Mouse (Mus musculus): ENCODE measurements around the gene Scube1. TPM values are rescaled to one million over a fixed set of nuclear protein-coding genes. Genes with fewer than 3 reads are reported as not detected.

The Scube1 gene
- total RNA-seq, 2 experiments from 2014 or later: 4.3 to 5.6 TPM

DNA sequence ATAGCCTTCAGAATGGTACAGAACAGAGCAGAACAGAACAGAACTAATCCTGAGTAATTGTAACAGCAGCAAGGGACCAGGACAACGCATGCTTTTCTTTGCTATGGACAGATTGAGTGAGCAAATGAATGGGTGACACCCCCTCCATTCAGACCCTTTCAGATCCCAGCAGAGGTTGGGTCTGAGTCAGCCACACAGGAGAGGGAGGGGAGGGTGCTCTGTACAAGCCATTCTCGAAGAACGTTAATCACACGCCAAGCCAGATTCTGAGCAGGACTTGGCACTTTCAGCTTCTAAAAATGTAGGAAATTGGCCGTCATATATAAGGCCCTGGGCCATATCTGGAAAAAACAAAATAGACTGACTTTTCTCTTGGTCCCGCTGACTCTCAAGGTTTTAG is 57.3 kb downstream of the Scube1 start:
- DNase-seq: peak; percentile 30 to 39
- intact Hi-C loops (cut with DNase I): no loop called here

DNA sequence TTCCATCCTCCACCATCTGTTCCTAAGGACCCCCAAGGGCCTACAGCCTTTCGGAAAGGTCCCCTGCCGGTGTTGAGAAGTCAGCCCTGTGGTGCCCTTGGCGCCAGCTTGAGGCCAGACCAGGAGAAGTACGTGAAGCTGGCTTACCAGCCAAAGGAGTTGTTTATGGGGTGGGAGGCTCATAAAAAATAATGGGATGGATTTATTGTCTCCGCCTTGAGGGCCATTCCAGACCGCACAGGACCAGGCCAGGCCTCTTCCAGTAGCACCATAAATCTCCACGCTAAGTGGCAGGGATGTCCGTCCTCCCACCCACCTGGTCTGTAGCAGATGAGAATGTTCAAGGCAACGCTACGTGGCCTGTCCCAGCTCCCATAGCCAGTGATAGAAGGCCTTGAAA is 58.4 kb downstream of the Scube1 start:
- intact Hi-C loops (cut with DNase I): no loop called here
- DNase-seq: no peak

DNA sequence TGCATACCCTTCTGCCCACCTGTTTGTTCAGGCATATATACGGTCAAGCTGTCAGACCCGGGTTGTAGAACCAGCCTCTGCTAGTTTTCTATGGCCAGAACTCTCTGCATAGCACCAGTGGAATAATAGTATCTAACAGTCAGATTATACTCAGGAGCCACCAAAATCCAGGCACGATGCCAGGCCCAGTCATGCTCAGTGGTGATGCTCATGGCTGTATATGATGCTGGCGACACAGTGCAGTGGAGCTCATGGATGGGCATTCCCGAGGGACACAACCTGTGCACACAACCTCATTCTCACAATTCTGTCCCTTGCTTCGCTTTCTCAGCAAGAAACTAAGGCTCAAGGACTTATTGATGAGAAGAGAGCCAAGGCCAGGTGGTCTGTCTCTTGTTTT is 58.8 kb downstream of the Scube1 start:
- peak in 1 of 2 experiments; percentile 31 for DNase-seq
- intact Hi-C loops (cut with DNase I): no loop called here

DNA sequence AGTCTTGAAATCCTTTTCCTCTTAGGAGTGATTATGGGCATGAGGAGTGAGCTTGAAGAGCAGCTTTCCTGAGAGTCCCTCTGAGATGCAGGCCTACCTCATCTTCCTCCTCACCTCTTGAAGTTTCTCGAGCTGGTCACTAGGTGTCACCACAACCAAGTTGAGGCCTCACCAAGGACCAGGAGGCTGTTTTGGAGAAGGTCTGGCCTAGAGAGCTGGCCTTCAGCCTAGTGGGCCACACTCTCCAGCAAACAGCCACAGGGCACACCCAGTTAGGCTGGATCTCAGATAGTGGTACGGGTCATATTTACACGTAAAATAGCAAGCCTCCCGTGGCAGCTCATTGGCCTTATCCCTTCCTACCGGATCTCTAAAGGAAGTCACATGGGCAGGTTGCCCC is 60.1 kb downstream of the Scube1 start:
- peak; percentile 85 to 86 for DNase-seq
- intact Hi-C loops (cut with DNase I): loop anchor here (1.0 to 5.0 kb wide), 3 partner anchors 63 to 393 kb away; no protein-coding TSS in a partner anchor

DNA sequence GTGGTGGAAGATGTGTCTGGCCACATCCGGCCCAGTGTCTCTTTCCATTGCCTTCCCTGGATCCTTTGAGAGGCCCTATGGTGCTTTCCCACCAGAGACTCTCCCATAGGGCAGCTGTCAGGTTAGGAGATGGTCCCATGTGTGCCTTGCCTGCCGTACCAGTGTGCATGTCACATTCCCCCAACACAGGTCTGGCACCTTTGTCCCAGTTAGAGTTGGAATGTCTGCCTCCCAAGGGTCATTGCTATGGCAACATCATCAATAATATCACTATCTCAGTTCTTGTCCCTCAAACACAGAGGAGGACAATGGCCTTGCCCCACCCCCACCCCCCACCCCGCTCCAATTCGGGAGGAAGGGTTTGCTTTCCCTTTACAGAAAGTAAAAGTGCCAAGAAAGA is 61.8 kb downstream of the Scube1 start:
- intact Hi-C loops (cut with DNase I): loop anchor here (5.0 kb wide), 1 partner anchor 394 kb away; no protein-coding TSS in a partner anchor
- DNase-seq: no peak

DNA sequence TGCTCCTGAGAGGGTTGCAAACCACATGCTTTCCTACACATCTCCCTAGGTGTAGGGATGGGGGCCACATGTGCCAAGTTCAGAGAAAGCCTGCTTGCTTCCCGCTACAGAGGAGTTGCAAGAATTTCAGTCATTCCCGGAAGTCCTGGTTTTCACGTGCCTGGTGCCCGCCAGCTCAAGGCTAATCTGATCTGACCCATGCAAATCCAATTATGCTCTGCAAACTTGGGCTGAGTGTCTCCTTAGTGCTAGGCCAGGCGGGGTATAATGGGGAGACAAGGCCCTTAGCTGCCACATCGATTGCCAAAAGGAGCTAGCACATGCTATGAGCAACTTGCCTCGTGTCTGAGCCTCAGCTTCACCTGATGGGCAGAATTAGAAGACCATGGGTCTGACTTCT is 62.7 kb downstream of the Scube1 start:
- intact Hi-C loops (cut with DNase I): loop anchor here (5.0 kb wide), 1 partner anchor 395 kb away; no protein-coding TSS in a partner anchor
- DNase-seq: no peak

DNA sequence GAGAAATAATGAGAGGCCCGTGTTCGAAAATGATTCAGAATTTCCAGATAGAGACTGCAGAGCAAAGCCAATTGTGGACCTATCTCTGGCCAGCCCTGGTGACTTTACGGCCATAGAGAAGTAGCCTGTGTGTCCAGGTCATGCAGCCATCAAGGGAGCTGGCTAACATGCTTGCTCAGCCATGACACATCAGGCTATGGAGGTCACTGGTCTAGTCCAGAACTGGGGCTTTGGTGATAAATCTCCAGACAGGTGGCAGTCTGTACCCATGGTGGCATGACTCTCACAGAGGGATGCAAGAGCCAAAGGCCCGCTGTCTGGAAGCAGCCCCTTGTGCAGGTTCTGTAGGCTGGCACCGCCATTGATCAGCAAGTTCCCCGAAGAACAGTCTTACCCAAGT is 82.3 kb downstream of the Scube1 start:
- intact Hi-C loops (cut with DNase I): no loop called here
- no peak for DNase-seq

DNA sequence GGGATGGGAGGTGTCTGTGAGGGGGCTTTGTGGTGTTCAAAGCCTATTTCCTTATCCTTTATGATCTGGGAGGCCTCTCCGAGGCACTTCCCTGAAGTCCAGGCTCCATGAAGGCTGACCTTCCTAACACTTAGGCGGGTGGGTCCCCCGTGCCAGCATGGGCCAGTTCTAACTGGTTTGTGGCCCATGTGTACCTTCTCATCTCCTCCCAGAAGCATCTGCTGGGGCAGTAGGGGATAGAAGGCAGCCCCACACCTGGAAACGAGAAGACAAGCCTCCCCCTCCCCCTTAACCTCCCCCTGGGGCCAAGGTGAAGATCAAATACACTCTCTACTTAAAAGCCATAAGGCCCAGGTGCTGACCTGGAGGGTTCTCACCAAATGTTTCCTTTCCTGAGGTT is 84.6 kb downstream of the Scube1 start:
- intact Hi-C loops (cut with DNase I): no loop called here
- no peak for DNase-seq

DNA sequence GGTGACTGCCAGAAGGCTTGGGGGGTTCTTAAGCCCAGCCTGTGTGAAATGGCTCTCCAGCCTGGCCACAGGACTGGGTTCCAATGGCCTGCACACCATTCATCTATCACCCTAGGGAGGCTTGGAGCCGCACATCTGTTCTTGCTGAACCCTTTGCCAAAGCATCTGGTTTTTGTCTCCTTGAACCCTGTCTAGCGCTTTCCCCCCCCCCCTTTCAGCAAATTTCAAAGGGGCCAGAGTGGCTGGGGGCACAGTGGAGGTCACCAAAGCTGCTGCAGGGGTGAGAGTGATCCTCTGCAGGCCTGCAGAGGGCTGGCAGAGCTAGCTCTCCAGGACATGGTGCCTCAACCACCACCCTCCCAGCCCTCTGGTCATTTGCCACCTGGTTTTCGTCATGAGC is 85.7 kb downstream of the Scube1 start:
- intact Hi-C loops (cut with DNase I): no loop called here
- DNase-seq: peak; percentile 34 to 45

DNA sequence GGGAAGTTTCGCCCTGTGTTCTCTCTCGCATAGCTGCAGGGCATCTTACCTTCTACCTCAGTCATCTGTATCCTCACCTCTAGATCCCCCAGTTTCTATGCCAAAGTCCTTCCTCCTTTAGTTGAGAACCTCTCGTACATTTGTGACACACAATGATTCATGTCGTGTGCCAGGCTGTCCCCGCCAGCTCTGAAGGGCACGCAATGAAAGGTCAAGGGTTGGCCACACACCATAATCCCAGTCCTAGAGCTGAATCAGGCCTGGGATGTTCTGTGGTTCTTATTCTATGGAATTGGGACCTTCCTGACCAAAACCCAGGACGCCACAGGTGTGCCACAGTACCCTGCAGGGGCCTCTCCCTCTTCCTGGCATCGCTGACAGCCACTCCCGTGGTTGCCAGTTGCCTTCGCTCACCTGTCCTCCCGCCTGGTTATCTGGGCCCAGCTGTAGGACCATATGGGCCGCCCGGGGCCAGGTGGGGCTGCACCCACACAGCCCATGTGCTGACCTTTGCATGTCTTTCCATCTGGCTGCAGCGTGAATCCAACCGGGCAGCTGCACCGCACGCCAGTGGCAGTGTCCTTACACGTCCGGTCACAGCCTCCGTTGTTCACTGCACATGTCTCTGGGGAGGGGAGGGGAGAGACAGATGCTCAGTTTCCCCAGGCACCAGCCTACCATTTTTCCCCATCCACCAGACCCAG is 86.5 kb downstream of the Scube1 start:
- no peak for DNase-seq
- intact Hi-C loops (cut with DNase I): no loop called here

DNA sequence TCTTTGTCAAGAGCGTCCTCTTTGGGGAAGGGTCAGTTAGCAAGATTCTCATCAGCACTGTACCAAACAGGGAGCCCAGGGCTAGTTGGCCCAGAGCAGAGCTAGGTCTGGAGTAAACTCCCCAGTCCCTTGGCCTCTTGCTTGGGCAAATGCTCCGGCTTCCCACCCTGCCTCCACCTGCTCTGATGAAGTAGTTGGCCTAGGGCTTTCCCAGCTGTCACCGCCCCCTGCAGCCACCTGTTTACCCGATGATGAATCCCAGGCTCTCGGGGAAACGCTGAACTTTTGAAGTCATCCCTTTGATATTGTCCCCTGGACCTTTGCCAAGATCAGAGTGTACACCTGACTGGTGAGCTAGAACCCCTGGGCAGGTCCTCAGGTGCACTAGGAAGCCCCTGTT is 88.1 kb downstream of the Scube1 start:
- no peak for DNase-seq
- intact Hi-C loops (cut with DNase I): no loop called here

DNA sequence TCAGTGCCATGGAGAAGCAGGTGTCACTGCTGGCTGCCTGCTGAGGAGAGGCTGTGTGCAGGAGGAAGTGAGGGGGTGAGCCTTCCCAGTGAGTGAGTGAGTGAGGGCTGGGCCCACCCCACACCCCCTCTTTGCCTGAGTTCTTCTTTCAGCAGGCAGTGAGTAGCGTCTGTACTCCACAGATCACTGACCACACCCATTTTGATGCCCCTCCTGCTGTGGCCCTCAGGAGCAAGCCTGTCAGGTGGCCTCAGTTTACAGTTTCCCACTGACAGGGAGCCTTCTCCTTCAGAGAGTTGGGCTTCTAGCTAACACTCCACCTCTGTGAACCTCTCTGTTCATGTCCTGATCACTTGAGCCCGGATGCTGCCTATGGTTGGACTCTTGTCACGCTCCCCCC is 89.6 kb downstream of the Scube1 start:
- intact Hi-C loops (cut with DNase I): no loop called here
- DNase-seq: no peak

DNA sequence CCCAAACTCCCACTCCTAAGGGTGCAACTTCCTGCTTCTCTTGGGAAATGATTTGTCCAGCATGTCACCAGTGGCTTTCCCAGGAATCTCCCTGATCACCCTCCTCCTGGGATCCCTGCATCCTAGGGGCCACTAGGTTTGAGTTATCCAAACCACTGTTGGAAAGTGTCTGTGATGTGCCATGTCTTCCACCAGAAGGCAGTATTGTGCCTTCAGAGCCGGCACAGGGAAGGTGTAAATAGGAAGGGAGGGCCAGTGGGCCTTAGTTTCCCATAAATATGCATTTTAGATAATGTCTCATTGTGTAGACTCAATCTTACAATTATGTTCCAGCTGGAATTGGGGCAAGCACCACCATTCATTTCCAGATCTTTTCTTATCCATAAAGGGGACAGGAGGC is 90.7 kb downstream of the Scube1 start:
- intact Hi-C loops (cut with DNase I): loop anchor here (1.0 kb wide), 1 partner anchor 123 kb away; no protein-coding TSS in a partner anchor

DNA sequence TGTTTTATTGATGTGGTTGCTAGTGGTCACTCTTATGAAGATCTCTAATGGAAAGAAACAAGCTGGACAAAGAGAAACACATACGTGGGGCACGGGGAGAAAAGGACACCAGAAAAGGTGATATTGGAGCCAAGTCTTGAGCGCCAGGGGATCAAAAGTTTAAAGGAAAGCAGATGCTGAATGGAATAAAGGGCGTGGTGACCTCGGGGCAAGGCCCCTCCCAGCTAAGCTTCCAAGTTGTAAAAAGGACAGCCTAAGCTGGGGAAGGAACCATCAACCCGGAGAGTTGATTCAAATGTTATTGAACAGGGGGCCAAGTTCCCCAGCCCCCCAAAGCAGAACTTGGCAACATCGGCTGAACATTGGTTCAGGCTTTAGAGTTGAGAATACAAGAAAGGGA is 93.8 kb downstream of the Scube1 start:
- no peak for DNase-seq
- intact Hi-C loops (cut with DNase I): no loop called here

More for the DNA sequence above, 90.7 kb downstream of the Scube1 start:
- peak; percentile 19 to 32 for DNase-seq

DNA sequence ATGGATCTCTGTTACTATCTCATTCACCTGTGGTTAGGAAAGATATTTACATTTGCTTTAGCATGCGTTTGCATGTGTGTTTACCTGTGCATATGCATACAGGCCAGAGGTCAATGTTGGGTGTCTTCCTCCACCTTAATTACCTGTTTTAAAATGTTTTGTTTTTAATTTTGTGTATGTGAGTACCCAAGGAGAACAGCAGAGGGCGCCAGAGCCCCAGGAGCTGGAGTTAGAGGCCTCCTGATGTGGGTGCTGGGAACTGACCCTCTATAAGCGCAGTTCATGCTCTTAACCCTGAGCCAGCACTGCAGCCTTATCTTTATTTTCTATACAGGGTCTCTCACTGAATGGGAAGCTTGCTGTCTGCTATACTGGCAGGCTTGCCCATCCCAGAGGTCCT is 95.1 kb downstream of the Scube1 start:
- DNase-seq: no peak
- intact Hi-C loops (cut with DNase I): no loop called here

DNA sequence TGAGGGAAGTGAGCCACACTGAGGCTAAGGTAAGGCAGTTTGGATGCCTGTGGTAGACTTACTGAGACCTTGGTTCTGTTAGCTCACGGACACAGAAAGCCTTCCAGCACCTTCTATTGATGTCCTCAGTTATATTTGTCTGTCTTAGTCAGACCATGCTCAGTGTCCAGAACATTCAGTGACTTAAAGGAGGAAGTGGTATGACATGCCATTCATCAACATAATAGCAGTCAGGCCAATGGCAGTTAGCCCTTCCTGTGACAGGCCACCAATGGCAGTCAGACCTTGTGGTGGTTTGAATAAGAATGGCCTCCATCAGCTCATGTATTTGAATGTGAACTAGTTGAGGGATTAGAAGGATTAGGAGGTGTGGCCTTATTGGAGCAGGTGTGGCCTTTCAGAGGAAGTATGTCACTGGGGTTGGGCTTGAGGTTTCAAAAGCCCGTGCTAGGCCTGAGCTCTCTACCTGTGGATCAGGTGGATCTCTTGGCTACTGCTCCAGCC is 98.6 kb downstream of the Scube1 start:
- DNase-seq: no peak
- intact Hi-C loops (cut with DNase I): no loop called here

DNA sequence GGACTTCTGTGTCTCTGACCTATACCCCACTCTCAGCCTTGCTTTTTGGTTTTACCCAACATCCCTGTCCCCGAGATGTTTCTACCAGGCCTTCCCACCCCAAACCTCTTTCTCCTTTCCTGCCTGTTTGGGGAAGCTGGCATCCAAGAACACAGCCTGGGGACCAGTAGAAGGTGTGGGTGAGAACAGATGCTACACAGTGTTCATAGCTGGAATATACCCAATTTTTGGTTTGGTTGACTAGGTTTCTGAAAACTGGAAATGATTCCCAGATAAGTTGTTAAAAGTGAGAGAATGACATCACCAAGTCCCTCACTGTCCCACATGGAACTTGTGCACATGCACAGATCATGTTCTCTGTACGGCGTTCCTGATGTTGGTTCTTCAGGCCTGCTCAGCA is 109.6 kb downstream of the Scube1 start:
- DNase-seq: no peak
- intact Hi-C loops (cut with DNase I): no loop called here

DNA sequence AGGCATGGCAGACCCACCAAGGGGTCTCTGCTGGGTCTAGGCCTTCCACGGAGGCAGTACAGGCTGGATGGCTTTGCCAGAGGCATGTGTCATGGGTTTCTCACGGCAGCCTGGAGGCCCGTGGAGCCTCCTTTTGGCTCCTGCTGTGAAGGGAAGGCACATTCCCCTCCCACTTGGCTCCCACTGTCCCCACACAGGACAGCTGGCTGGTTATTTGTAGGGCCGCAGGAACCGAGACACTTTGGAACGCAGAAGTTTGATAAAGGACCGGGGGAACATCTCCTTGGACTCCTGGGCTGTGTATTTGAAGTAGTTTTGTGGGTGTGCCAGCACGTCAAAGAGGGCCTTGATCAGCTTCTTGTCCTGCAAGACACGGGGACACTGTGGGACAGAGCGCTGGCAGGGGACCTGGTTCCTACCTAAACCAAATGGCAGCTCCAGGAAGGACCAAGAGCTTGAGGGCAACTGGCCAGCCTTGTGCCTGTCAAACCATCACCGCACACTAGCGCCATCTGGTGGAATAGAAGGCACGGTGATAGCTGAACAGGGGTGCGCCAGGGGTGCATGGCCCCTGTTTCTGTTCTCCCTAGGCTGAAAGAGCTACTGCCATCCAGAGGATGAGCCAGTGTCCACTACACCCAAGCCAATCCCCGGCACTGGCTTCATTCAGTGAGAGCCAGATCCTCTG is 117.6 kb downstream of the Scube1 start:
- peak; percentile 75 to 88 for DNase-seq
- intact Hi-C loops (cut with DNase I): no loop called here

DNA sequence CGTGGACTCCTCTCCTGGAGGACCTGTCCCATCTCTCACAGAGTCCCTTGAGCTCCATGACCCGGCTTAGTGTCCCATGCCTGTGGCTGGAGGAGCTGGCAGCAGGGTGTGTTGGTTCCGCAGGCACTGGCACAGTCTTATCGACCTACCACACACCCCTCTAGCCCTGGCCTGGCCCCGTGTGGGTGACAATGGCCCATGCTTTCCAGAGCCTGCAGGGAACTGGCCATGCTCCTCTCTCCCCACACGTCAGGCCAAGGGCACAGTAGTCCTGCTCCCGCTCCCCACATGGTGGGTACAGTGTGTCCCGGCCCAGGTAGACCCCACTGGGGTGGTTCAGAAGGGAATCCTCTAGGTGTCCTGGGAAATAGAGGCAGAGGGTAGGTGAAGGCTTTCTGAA is 118.1 kb downstream of the Scube1 start:
- no peak for DNase-seq
- intact Hi-C loops (cut with DNase I): no loop called here

DNA sequence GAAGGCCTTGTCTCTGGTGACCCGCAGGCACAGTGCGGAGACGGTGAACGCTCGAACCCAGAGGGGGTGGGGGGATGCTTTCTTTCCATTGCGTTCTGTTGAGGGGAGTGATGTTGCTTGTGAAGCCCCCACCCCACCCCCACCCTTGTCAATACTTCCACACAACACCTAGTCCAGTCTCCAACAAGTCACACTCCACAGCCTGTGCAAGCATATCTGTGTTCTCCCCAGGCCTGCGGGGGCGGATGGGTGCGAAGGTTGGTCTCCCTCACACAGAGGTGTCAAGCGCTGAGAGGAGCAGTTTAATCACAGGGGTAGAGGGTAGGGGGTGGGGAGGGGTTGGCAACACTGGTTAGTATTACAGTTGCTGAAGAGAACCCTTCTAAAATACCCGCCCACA is 118.6 kb downstream of the Scube1 start:
- no peak for DNase-seq
- intact Hi-C loops (cut with DNase I): no loop called here

DNA sequence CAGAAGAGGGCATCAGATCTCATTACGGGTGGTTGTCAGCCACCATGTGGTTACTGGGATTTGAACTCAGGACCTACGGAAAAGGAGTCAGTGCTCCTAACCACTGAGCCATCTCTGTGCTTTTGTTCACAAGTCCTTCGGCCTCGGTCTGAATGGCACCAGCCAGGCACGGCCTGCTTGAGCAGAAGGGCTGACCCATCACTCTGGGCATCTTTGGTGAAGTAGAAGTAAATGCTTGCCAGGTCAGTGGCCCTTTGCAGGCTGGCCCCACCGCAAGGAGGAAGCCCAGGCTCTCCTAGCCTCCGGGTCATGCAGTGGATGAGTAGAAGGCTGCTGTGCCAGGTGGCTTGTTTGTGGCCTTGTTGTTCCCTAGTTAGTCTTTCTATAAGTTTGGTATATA is 121.4 kb downstream of the Scube1 start:
- DNase-seq: no peak
- intact Hi-C loops (cut with DNase I): no loop called here

DNA sequence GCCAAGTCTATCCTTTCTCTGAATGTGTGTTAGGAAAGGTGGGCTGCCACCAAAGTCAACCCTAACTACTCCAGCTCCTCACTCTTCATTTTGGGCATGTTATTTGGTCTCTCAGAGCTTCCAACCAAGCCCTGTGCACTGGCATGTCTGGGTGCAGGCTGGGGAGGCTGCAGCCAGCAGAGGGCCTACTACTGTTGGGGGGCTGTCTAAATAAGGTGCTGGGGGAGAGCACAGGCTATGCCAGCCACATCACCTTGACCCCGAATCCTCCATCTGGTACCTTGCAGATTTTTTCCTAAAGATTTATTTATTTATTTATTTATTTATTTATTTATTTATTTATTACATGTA is 121.8 kb downstream of the Scube1 start:
- DNase-seq: no peak
- intact Hi-C loops (cut with DNase I): no loop called here
